Mouse (Mus musculus): ENCODE results near the gene Abca6.

DNA sequence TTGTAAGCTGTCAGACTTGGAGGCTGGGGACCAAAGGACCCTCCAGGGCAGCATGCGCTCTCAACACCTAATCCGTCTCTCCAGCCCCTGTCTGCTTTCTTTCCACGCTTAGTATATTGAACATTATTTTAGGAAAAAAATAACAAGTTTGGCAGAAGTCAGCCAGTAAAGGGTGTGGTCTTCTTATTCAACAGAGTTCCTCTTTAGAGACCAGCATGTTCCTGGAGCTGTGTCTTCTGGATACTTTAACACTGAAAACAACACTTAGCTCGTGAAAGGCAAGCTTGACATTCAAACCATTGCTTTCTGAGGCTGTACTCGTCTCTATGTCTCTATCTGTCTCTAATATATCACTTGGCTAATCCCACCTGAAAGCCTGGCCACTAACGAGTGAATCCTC lies 94.5 kb downstream of the Abca6 start:
- TF ChIP-seq CTCF (conservative IDR thresholded peaks at IDR 0.05; ENCODE audit: low read length) (no peak), POU5F1 (IDR thresholded peaks at IDR 0.05; ENCODE audit: borderline replicate concordance, low read length) (no peak), NANOG (IDR thresholded peaks at IDR 0.05; ENCODE audit: borderline replicate concordance, low read length) (no peak)

Data from E14TG2a.4 (cell line).